In genomic region chr12:100578291-100578690, GRCm38 (mm10) we compare ENCODE assay signal across 7 mouse cellular contexts. TPM values are rescaled to one million over a fixed set of nuclear protein-coding genes. Genes with fewer than 3 reads are reported as not detected.
DNase-seq lines count a peak whose midpoint lies in the region; ATAC-seq lines count a peak whose summit lies in the region.

No protein-coding gene starts in this region.

- intact Hi-C loops in left cerebral cortex, postnatal 36 days (cut with DNase I), result loop anchor here (2.0 to 5.0 kb wide), 3 partner anchors 263 to 411 kb away; no protein-coding TSS in a partner anchor

- DNase-seq in left cerebral cortex, adult 11 months (ENCODE audit: low spot score), result peak; percentile 67
- no peak for DNase-seq in left cerebral cortex, postnatal 36 days (ENCODE audit: low spot score in 2 of 2)
- DNase-seq in NIH3T3 (ENCODE audit: low read depth), result peak; percentile 81
- peak; percentile 21 for DNase-seq in embryo, embryonic 9.5 days (ENCODE audit: extremely low spot score)
- DNase-seq in layer of hippocampus, postnatal 10 days (ENCODE audit: low spot score in 2 of 2), result peak; percentile 27 to 55
- peak; percentile 31 to 54 for DNase-seq in right cerebral cortex, postnatal 36 days (ENCODE audit: low spot score in 2 of 2)

- peak; percentile 49 for ATAC-seq in CD4-positive, CD25-positive, alpha-beta regulatory T cell, adult 4 months

RNA-seq across cellular contexts. Expression of gene Ttc7b, which starts 57.7 kb away (rescaled TPM):
- total RNA-seq in left cerebral cortex, postnatal 36 days (2021), result 100 to 1,000 TPM; 229 to 246 TPM
- 1 to 10 TPM; 3.4 to 5.1 TPM for polyA plus RNA-seq in CD4-positive, CD25-positive, alpha-beta regulatory T cell, adult 4 months (2017; shearing (Covaris generic))
- 100 to 1,000 TPM; 110 to 121 TPM for total RNA-seq in layer of hippocampus, postnatal 10 days (2021)

Comparison
In these comparisons a context has a peak if more than half of its experiments do, and no peak if none do; other contexts are left out.
1. DNase-seq: peak in left cerebral cortex, adult 11 months (single experiment), NIH3T3 (single experiment), embryo, embryonic 9.5 days (single experiment), layer of hippocampus, postnatal 10 days (2 of 2) and right cerebral cortex, postnatal 36 days (2 of 2); none in left cerebral cortex, postnatal 36 days (0 of 2).